Mouse (Mus musculus): ENCODE results near the gene Ccl9. TPM values are rescaled to one million over a fixed set of nuclear protein-coding genes. Genes with fewer than 3 reads are reported as not detected.

Gene Ccl9
- polyA plus RNA-seq, 1 experiment from 2014 or later = 4.1 TPM

GRCm38 (mm10) chr11:83550186-83550632 is 28.2 kb downstream of the Ccl9 start:
- Histone ChIP-seq H3K27me3 (ENCODE audit: insufficient read depth, low read length) (no peaks in the 10 kb centered on the region), H3K4me3 (replicated peaks; ENCODE audit: low read depth, low read length) (no peak overlapping the region), H3K9me3 (replicated peaks; ENCODE audit: low read length) (no peaks in the 10 kb centered on the region), H3K36me3 (ENCODE audit: insufficient read depth, low read length) (no peaks in the 10 kb centered on the region), H3K27ac (no peak overlapping the region), H3K9ac (ENCODE audit: low read depth, low read length) (no peak overlapping the region), H3K4me2 (ENCODE audit: low read length) (no peak overlapping the region), H3K4me1 (replicated peaks; ENCODE audit: insufficient read depth, low read length) (no peaks in the 10 kb centered on the region)
- WGBS = 90% methylated on average over 5 of the region's 5 CpGs
- DNase-seq (ENCODE audit: low spot score) = no peak
- no peak for ATAC-seq (replicated peaks; ENCODE audit: low FRiP score, low read depth)
- no peak for TF ChIP-seq CTCF (IDR thresholded peaks at IDR 0.05; ENCODE audit: low read depth)

DNA sequence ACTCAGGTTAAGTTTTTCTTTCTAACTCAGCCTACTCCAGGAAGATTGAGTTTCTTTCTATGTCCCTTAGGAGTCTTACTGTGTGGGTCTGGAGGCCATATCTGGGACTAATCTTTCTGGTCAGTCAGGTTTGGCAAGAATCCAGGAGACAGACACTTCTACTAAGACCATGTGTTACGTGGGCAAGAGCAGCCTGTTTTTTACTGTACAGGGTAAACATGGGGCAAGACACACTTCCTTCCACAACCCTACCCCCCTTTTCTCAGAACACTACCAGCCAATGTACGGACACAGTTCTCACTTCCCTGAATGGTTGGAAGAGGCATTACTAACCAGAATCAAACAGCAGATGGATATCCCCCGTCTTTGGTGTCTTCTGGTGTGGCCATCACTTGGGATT is 34.2 kb downstream of the Ccl9 start:
- DNase-seq (ENCODE audit: low spot score) = peak; percentile 7
- Histone ChIP-seq H3K27ac (no peak overlapping the region), H3K36me3 (ENCODE audit: insufficient read depth, low read length) (no peaks in the 10 kb centered on the region), H3K9ac (ENCODE audit: low read depth, low read length) (no peak overlapping the region), H3K4me2 (ENCODE audit: low read length) (no peak overlapping the region), H3K27me3 (ENCODE audit: insufficient read depth, low read length) (no peaks in the 10 kb centered on the region), H3K4me1 (replicated peaks; ENCODE audit: insufficient read depth, low read length) (no peaks in the 10 kb centered on the region), H3K4me3 (replicated peaks; ENCODE audit: low read depth, low read length) (no peak overlapping the region), H3K9me3 (replicated peaks; ENCODE audit: low read length) (no peaks in the 10 kb centered on the region)
- ATAC-seq (replicated peaks; ENCODE audit: low FRiP score, low read depth) = no peak; the same call in 1 of the 2 replicates
- WGBS = 67% methylated on average over 3 of the region's 3 CpGs
- TF ChIP-seq CTCF (IDR thresholded peaks at IDR 0.05; ENCODE audit: low read depth) = no peak

DNA sequence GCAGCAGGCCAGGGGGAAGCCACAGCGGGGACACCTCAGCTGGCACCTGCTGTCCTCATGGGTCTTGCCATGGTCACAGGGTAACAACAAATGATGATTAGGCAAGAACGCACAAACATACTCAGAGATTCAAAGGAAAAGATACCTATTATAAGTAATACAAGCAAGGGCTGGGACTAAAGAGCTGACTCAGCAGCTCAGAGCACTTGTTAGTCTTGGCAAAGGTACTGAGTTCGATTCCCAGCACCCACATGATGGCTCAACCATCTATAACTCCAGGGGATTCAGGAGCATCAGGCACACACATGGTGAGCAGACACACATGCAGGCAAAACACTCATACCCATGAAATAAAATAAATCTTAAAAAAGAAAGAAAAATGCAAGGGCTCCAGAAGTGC is 37.0 kb downstream of the Ccl9 start:
- Histone ChIP-seq H3K9me3 (replicated peaks; ENCODE audit: low read length) (no peaks in the 10 kb centered on the region), H3K27me3 (ENCODE audit: insufficient read depth, low read length) (no peaks in the 10 kb centered on the region), H3K4me2 (ENCODE audit: low read length) (no peak overlapping the region), H3K4me3 (replicated peaks; ENCODE audit: low read depth, low read length) (no peak overlapping the region), H3K4me1 (replicated peaks; ENCODE audit: insufficient read depth, low read length) (no peaks in the 10 kb centered on the region), H3K36me3 (ENCODE audit: insufficient read depth, low read length) (no peaks in the 10 kb centered on the region), H3K27ac (no peak overlapping the region), H3K9ac (ENCODE audit: low read depth, low read length) (no peak overlapping the region)
- no peak for ATAC-seq (replicated peaks; ENCODE audit: low FRiP score, low read depth)
- DNase-seq (ENCODE audit: low spot score) = no peak
- WGBS = 92% methylated on average over 3 of the region's 3 CpGs
- no peak for TF ChIP-seq CTCF (IDR thresholded peaks at IDR 0.05; ENCODE audit: low read depth)

DNA sequence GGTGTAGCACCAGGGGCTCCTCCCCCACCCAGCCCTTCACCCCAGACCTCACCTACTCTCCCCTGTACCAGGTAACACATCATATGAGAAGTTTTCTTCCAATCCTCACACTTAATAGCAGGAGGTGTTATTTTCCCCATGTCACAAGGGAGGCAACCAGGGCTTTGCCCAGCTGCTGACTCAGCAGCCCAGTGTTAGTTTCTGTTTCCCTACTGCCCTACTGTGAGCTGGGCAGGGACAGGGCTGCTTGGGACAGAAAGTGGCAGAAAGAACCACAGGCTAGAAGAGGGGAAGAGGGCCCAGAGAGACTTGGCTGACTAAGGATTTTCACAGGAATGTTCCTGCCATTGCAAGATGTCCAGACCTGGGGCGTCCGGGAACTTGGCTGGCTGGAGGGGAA is 37.5 kb downstream of the Ccl9 start:
- no peaks in the 10 kb centered on the region for H3K9me3 ChIP-seq (replicated peaks; ENCODE audit: low read length)
- ATAC-seq (replicated peaks; ENCODE audit: low FRiP score, low read depth) (no peak), DNase-seq (ENCODE audit: low spot score) (no peak)
- WGBS = 98% methylated on average over 2 of the region's 2 CpGs
- H3K4me2 ChIP-seq (ENCODE audit: low read length) = no peak overlapping the region
- no peak for TF ChIP-seq CTCF (IDR thresholded peaks at IDR 0.05; ENCODE audit: low read depth)
- H3K27me3 ChIP-seq (ENCODE audit: insufficient read depth, low read length) = no peaks in the 10 kb centered on the region
- no peak overlapping the region for H3K9ac ChIP-seq (ENCODE audit: low read depth, low read length)
- H3K4me1 ChIP-seq (replicated peaks; ENCODE audit: insufficient read depth, low read length) = no peaks in the 10 kb centered on the region
- H3K27ac ChIP-seq = no peak overlapping the region
- H3K36me3 ChIP-seq (ENCODE audit: insufficient read depth, low read length) = no peaks in the 10 kb centered on the region
- no peak overlapping the region for H3K4me3 ChIP-seq (replicated peaks; ENCODE audit: low read depth, low read length)

DNA sequence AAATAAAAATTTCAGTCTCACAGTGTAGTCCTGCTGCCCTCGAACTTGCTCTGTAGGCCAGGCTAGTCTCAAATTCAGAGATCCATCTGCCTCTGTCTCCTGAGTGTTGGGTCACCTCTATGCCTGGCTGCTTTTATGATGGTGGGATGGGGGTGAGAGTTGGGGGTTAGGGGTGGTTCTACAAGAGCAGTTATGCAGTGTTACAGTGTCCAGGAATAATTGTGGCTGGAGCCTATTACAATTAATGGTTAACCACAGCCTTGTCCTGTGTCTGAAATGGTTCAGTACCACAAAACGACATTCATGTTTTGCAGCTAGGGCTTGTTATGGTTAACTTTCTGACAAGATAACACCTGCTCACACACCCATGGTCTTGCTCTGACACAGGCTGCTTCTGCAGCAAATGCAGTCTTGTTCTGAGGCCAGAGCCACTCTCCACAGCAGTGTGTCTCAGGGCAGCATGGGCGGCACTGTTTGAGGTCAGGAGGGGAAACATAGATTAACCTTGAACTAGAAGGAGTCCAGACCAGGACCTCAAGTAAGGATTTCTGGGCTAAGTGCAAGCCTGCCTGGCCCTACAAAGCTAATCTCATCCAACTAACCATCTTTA is 39.6 kb downstream of the Ccl9 start:
- peak; percentile 43; the same call in 1 of the 2 replicates for ATAC-seq (replicated peaks; ENCODE audit: low FRiP score, low read depth)
- 0 out of 2 replicates have a peak, but pooled peaks cover 4% of the 10 kb centered on the region for H3K4me1 ChIP-seq (replicated peaks; ENCODE audit: insufficient read depth, low read length)
- H3K9me3 ChIP-seq (replicated peaks; ENCODE audit: low read length) = no peaks in the 10 kb centered on the region
- no peak for TF ChIP-seq CTCF (IDR thresholded peaks at IDR 0.05; ENCODE audit: low read depth)
- H3K4me3 ChIP-seq (replicated peaks; ENCODE audit: low read depth, low read length) = no peak overlapping the region
- H3K27me3 ChIP-seq (ENCODE audit: insufficient read depth, low read length) = no peaks in the 10 kb centered on the region
- H3K4me2 ChIP-seq (ENCODE audit: low read length) = no peak overlapping the region
- 0 out of 2 replicates have a peak overlapping the region, but pooled peaks have one; percentile 26 for H3K27ac ChIP-seq
- H3K9ac ChIP-seq (ENCODE audit: low read depth, low read length) = no peak overlapping the region
- no peak for DNase-seq (ENCODE audit: low spot score)
- no peaks in the 10 kb centered on the region for H3K36me3 ChIP-seq (ENCODE audit: insufficient read depth, low read length)
- WGBS = 47% methylated on average over 3 of the region's 3 CpGs

DNA sequence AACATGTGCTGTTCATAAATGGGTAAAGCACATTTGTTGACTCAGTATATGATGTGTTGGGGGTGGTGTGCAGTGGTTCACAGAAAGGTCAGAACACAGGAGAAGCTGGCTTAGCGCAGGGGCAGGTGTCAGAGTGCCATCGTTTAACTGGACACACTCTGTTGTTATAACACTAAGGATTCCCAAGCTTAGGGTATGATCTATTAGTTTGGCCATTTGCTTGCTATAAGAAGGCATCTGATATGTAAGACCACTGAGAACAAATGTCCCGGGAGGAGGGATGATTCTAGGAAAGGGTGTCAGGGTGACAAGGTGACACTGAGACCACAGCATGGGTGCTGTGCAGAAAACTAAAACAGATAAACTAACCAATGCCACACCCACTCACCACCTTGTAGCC is 41.6 kb downstream of the Ccl9 start:
- no peaks in the 10 kb centered on the region for H3K9me3 ChIP-seq (replicated peaks; ENCODE audit: low read length)
- DNase-seq (ENCODE audit: low spot score) = no peak
- no peaks in the 10 kb centered on the region for H3K36me3 ChIP-seq (ENCODE audit: insufficient read depth, low read length)
- 69% methylated on average over 3 of the region's 3 CpGs for WGBS
- H3K27me3 ChIP-seq (ENCODE audit: insufficient read depth, low read length) = no peaks in the 10 kb centered on the region
- ATAC-seq (replicated peaks; ENCODE audit: low FRiP score, low read depth) = no peak
- H3K9ac ChIP-seq (ENCODE audit: low read depth, low read length) = no peak overlapping the region
- no peak for TF ChIP-seq CTCF (IDR thresholded peaks at IDR 0.05; ENCODE audit: low read depth)
- H3K27ac ChIP-seq = no peak overlapping the region
- H3K4me2 ChIP-seq (ENCODE audit: low read length) = no peak overlapping the region
- H3K4me3 ChIP-seq (replicated peaks; ENCODE audit: low read depth, low read length) = no peak overlapping the region
- H3K4me1 ChIP-seq (replicated peaks; ENCODE audit: insufficient read depth, low read length) = 0 out of 2 replicates have a peak, but pooled peaks cover 4% of the 10 kb centered on the region

Data from kidney, postnatal 0 days (tissue).